Mouse (Mus musculus): ENCODE data around the gene Agpat2. TPM values are rescaled to one million over a fixed set of nuclear protein-coding genes. Genes with fewer than 3 reads are reported as not detected.

The Agpat2 gene
- 19.9 TPM for polyA plus RNA-seq (2014; fragmentation: Illumina TruSeq; extraction: RNeasy Lipid Tissue Mini Kit (QIAGEN cat#74804); ENCODE audit: low read depth, low replicate concordance)

DNA sequence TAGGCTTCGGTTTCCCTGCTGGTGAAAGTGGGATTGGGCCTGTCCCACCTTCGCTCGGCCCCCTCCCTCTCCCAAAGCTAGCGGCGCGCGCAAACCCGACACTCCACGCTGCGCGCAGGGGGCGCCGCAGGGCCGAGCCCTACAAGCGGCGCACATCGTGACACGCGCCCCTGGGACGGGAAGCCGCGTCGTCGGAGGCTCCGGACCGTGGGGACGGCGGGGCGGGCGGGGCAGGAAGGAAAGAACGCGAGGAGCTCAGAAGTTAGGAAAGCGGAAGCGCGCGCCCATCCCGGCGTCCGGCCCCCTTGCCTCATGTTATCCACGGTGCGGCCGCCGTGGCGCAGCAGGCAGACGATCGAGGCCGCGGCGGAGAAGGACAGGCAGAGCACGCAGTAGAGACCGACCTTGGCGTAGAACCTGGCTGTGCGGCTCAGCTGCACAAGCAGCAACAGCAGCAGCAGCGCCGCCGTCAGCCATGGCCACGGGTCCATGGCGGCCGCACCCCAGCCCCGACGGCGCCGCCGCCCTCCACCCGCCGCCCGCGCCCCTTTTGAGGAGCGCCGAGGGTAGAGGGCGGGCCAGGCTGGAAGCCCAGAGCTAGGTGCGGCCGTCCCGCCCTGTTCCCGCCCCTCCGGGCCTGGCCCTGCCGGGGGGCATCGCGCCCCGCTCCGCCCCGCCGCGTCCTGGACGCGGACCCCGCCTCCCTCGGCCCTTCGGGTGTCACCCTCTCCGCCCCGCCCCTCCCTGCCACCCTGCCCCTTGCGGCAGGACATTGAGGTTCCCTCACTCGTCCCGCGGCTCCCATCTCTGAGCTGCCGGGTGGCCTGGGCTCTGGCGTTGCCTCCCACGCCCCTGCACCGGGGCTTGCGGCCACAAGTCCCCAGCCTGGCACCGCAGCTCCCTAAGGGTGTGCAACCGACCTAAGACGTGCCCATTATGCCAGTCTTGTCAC is at the start of gene Agpat2:
TSS of gene Agpat2 (minus strand) at position 698 of the 952 bp plus-strand sequence.

DNA sequence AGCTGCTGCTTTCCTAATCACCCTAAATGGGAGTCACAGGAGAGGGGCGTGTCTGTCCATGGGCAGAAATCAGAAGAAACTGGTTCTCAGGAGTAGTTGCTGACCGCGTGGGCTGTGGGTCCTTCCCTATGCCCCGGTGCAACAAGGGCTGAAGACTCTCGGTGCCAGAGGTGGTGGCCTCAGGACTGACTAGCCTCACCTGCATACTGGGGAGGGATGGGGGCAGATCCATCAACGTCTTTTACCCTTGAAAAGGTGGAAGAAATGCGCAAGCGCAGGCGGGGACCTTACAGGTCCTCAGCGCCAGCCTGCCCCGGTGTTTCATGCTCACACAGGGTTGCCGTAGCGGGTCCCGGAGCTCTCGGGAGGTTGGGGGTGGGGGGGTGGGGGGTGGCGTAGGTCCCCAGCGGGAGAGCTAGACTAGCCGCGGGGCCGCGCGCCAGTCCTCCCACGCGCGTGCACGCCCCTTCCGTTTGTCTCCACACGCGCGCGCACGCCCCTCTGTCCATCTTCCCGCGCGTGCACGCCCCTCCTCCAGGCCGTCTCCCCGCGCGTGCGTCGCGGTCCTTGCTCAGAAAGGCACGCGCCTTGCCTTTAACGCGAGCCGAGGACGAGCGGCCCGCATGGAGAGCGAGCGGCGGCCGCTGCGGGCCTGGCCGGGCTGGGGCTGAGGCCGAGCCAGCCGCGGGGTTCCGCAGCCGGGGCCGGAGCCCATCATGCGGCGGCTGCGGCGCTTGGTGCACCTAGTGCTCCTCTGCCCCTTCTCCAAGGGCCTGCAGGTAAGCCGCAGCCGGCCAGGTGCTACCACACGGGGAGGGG is 23.9 kb upstream of the Agpat2 start, which contains the start of gene Fam69b:
TSS of gene Fam69b (plus strand) at position 537 of the 819 bp plus-strand sequence.

GRCm38 (mm10) chr2:26586294-26587043 is 17.7 kb downstream of the Agpat2 start, which contains the start of gene Gm20532:
Gene Gm20532 (plus strand): TSS chr2:26586639.

GRCm38 (mm10) chr2:26579714-26580113 is 24.5 kb downstream of the Agpat2 start, which contains the start of gene Egfl7:
Gene Egfl7 (plus strand): TSS chr2:26580014.

Other genes with a start within 250 kb of the Agpat2 start
- gene Card9, start 243.5 kb downstream of the Agpat2 start, polyA plus RNA-seq (2014; fragmentation: Illumina TruSeq; extraction: RNeasy Lipid Tissue Mini Kit (QIAGEN cat#74804); ENCODE audit: low read depth, low replicate concordance) = not detected
- gene Snapc4, start 223.8 kb downstream of the Agpat2 start, polyA plus RNA-seq (2014; fragmentation: Illumina TruSeq; extraction: RNeasy Lipid Tissue Mini Kit (QIAGEN cat#74804); ENCODE audit: low read depth, low replicate concordance) = 13.1 TPM
- 36.0 TPM for gene Entr1, start 215.1 kb downstream of the Agpat2 start, polyA plus RNA-seq (2014; fragmentation: Illumina TruSeq; extraction: RNeasy Lipid Tissue Mini Kit (QIAGEN cat#74804); ENCODE audit: low read depth, low replicate concordance)
- 199 TPM for gene Pmpca, start 215.1 kb downstream of the Agpat2 start, polyA plus RNA-seq (2014; fragmentation: Illumina TruSeq; extraction: RNeasy Lipid Tissue Mini Kit (QIAGEN cat#74804); ENCODE audit: low read depth, low replicate concordance)
- gene Inpp5e, start 195.2 kb downstream of the Agpat2 start, polyA plus RNA-seq (2014; fragmentation: Illumina TruSeq; extraction: RNeasy Lipid Tissue Mini Kit (QIAGEN cat#74804); ENCODE audit: low read depth, low replicate concordance) = 9.9 TPM
- gene Sec16a, start 159.2 kb downstream of the Agpat2 start, polyA plus RNA-seq (2014; fragmentation: Illumina TruSeq; extraction: RNeasy Lipid Tissue Mini Kit (QIAGEN cat#74804); ENCODE audit: low read depth, low replicate concordance) = 52.7 TPM
- gene Notch1, start 87.8 kb downstream of the Agpat2 start, polyA plus RNA-seq (2014; fragmentation: Illumina TruSeq; extraction: RNeasy Lipid Tissue Mini Kit (QIAGEN cat#74804); ENCODE audit: low read depth, low replicate concordance) = 2.2 TPM
- gene Egfl7, start 24.4 kb downstream of the Agpat2 start, polyA plus RNA-seq (2014; fragmentation: Illumina TruSeq; extraction: RNeasy Lipid Tissue Mini Kit (QIAGEN cat#74804); ENCODE audit: low read depth, low replicate concordance) = 9.3 TPM
- gene Gm20532, start 17.8 kb downstream of the Agpat2 start, polyA plus RNA-seq (2014; fragmentation: Illumina TruSeq; extraction: RNeasy Lipid Tissue Mini Kit (QIAGEN cat#74804); ENCODE audit: low read depth, low replicate concordance) = not detected
- gene Fam69b, start 24.0 kb upstream of the Agpat2 start, polyA plus RNA-seq (2014; fragmentation: Illumina TruSeq; extraction: RNeasy Lipid Tissue Mini Kit (QIAGEN cat#74804); ENCODE audit: low read depth, low replicate concordance) = not detected
- not detected for gene Lcn4, start 66.9 kb upstream of the Agpat2 start, polyA plus RNA-seq (2014; fragmentation: Illumina TruSeq; extraction: RNeasy Lipid Tissue Mini Kit (QIAGEN cat#74804); ENCODE audit: low read depth, low replicate concordance)